Mouse (Mus musculus) kidney, adult 2 months (tissue): ENCODE results near the gene Col5a1.

Experiments
- CTCF ChIP-seq: fragments of 200-500 bp; conservative IDR thresholded peaks from 2 replicates; pipeline ENCODE4 v1.5.1; 2011; ENCODE audit warnings: low read depth, mild to moderate bottlenecking, control low read depth, low read length, moderate library complexity, mixed read lengths; ENCODE audit not compliant: insufficient read depth, insufficient read length
- POLR2A ChIP-seq: fragments of 200-500 bp; IDR thresholded peaks from one replicate; pipeline ENCODE4 v1.6.1; 2011; ENCODE audit warnings: low read depth, low read length, control low read depth

GRCm38 (mm10) chr2:27858348-27858903 lies 27.8 kb upstream of the Col5a1 start:
- TF ChIP-seq POLR2A (no peak), CTCF (no peak)
